Mouse (Mus musculus): Measurements from ENCODE around the gene Gm49337.
"Not testable (repeated sequence)": the region's sequence is repeated elsewhere in the genome, so short reads cannot be mapped to it uniquely, and the experiment has no call there.

The Gm49337 gene

DNA sequence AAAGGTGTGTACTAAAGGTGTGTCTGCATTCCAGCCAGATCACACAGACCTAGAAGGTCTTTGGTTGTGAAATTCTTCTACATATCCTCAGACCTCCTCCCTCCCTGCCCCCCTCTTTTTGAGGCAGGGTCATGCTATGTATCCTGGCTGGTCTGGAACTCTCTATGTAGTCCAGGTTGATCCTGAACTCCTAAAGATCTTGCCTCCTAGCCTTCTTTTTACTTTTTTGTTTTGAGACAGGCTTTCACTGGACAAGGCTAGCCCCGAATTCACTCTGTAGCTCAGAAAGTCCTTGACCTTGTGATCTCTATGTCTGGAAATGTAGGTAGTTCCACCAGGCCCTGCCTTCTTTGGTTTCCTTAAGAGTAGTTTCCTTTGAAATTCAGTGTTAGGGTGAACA is 35.7 kb downstream of the Gm49337 start:
- no peak for DNase-seq (ENCODE audit: low spot score in 2 of 2)

- no peak for DNase-seq (ENCODE audit: low spot score in 2 of 2)
Measured at GRCm38 (mm10) chr4:116215895-116216605, 42.9 kb downstream of the Gm49337 start.

GRCm38 (mm10) chr4:116217046-116217445 is 43.9 kb downstream of the Gm49337 start:
- DNase-seq (ENCODE audit: low spot score in 2 of 2): no peak

DNA sequence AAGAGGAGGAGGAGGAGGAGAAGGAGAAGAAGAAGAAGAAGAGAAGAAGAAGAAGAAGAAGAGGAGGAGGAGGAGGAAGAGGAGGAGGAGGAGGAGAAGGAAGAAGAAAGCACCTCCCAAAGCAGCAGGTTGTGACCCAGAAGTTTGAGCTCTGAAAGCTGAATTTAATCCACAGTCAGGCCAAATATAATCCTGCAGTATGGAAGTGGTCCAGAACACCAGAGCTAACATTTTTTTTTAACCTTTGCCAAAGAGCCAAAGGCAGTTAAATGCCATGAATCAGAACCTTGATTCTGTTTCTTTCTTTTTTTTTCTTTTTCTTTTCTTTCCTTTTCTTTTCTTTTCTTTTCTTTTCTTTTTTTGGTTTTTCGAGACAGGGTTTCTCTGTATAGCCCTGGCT is 44.5 kb downstream of the Gm49337 start:
- DNase-seq (ENCODE audit: low spot score in 2 of 2): not testable (repeated sequence)

DNA sequence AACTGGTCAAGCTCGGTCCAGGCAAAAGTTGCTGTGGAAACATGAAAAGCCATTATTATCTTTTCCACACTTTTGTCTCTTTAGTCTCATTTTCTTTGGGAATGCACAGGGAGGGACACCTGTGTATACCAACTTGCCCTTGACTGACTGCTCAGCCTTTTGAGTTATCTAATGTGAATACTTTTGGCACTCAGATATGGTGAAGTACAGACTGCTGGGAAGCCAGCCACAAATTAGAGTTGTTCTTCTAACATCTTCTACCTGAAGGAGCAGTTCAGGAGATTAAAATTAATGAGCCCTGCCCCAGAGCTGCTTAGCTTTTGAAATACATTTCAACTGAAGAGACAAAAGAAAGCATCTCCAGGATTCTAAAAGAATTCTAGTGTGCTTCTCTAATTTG is 45.9 kb downstream of the Gm49337 start:
- DNase-seq (ENCODE audit: low spot score in 2 of 2): no peak

DNA sequence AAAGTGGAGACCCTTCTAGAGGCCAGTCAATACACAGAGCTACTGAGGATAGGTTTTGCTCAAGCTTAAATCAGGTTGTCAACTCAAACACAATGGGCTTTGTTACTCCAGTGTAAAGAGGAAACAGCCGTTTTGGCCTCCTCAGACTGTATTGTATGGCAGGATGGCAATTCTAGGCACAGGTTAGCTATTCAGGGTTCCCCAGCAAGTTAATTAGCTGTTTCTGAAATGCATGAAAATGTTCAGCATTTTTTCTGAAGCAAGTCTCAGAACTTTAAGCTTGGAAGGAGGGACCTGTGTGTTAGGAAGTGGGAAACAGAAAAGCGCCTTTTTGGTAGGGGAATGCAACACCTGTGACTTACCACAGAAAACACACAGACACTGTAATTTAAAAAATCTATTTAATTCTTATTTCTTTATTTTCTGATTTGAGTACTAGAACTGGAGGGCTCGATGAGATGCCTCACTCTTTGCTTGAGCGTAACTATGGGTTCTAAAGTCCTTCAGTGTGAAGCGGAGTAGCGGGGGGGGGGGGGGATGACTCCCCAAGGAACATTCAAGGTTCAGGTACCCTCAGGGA is 47.0 kb downstream of the Gm49337 start:
- DNase-seq (ENCODE audit: low spot score in 2 of 2): peak; percentile 18 to 36

DNA sequence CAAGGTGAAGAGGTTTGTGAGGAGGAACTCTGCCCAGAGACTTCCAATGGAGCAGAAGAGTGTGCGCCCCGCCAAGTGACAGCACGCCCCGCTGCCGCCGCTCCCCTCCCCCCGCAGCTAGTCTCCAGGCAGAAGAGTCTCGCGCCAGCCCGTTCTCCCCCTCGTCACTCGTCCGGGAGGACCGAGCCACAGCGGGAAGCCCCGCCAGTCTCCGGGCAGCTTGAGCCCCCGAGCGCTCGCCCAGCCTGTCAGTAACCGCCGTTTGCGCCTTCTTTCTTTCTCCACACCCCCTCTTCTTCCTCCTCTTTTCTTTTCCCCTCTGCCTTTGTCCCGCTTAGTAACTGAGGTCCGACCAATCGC is 47.6 kb downstream of the Gm49337 start:
- DNase-seq (ENCODE audit: low spot score in 2 of 2): no peak

- peak; percentile 98 for DNase-seq (ENCODE audit: low spot score in 2 of 2)
Measured at GRCm38 (mm10) chr4:116221140-116221851, 48.1 kb downstream of the Gm49337 start, which contains the start of gene Pik3r3. Gene Pik3r3, plus strand, starts transcription at chr4:116221618.

DNA sequence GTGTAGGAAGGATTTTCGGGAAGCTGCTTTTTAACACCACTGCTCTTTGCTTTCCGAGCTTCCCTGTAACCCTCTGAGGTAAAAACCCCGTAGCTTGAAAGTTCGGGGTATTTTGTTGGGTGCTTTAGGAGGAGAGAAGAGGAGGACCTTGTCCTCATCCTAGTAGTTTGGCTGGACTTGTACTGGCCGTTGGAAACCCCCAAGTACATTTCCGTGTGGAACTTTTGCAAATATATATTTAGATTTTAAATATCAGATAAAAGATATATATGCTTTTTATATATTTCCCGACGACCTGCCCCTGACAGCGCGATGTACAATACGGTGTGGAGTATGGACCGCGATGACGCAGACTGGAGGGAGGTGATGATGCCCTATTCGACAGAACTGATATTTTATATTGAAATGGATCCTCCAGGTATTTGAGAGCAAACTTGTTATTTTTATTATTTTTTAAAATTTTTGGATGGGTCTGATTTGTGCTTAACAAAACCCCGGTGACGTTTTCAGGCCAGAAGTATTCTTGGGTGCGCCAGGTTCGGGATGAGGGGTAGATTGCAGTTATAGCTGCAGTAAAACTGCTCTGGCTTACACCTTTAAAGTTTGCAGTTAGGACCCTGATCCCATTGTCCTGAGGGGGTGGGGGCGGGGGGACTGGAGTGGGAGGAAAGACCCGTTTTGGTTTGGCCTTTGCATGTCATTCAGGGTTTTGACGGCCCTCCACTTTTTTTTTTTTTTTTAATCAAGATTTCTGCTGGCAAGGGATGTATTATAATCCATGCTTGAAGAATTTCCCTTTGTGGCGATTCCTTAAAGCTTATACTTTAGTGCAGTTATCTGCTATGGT is 49.0 kb downstream of the Gm49337 start:
- DNase-seq (ENCODE audit: low spot score in 2 of 2): peak; percentile 17 to 21

DNA sequence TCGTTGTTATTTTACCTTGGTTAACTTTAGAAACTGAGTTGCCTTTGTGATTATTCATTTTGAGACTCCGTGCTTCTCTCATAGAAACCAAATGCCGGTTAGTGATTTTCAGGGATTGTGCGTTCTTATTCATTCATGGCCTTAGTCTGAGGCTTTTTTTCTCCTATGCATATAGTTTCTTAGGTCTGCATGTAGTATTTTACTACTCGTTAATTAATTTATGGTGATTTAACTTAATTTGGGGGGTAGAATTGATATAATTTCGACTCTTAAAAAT is 49.6 kb downstream of the Gm49337 start:
- DNase-seq (ENCODE audit: low spot score in 2 of 2): no peak

- no peak for DNase-seq (ENCODE audit: low spot score in 2 of 2)
Measured at GRCm38 (mm10) chr4:116243377-116243776, 70.2 kb downstream of the Gm49337 start.

DNA sequence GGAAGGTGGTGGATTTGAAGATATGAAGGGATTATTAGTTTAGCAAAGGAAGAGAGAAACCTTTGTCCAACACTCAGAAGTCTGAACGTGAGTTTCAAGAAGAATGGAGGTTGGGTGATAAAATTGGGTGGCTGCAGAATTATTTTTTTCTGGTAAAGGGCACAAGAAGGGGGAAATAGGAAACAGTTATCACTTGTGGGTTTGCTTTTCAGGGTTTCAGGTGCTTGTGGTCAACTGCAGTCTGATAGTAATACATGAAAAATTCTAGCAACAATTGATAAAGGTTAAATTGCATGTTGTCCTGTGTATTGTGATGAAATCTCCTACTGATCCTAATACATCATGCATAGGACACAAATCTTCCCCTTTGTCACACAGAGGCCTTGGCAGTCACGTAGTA is 71.1 kb downstream of the Gm49337 start:
- no peak for DNase-seq (ENCODE audit: low spot score in 2 of 2)

DNA sequence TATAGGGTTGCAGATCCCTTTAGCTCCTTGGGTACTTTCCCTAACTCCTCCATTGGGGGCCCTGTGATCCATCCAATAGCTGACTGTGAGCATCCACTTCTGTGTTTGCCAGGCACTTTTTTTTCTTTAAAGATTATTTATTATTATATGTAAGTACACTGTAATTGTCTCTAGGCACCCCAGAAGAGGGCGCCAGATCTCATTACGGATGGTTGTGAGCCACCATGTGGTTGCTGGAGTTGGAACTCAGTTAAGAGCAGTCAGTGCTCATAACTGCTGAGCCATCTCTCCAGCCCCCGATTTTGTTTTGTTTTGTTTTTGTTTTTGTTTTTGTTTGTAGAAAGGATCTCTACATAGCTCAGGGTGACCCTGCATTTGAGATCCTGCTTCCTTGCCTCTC is 72.7 kb downstream of the Gm49337 start:
- peak in 1 of 2 experiments; percentile 4 for DNase-seq (ENCODE audit: low spot score in 2 of 2)

DNA sequence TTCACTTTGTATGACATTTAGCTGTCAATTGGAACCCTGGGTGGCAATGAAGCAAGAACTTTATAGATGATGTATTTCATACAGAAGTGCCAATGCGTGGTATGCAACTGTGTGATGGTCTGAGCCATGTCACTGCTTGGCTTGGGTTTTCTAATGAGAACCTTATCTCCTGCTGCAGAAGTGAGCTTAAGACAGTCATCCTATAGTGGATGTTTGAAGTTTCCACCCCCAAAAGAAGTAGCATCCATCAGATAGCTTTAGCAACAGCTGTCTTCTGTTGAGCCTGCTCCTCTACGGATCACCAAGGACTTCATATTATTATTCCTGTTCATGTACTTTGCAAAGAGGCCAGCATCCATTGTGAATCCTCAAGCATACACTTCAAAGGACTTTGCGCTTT is 76.8 kb downstream of the Gm49337 start:
- DNase-seq (ENCODE audit: low spot score in 2 of 2): no peak

- no peak for DNase-seq (ENCODE audit: low spot score in 2 of 2)
Measured at GRCm38 (mm10) chr4:116268220-116268619, 95.0 kb downstream of the Gm49337 start.

DNA sequence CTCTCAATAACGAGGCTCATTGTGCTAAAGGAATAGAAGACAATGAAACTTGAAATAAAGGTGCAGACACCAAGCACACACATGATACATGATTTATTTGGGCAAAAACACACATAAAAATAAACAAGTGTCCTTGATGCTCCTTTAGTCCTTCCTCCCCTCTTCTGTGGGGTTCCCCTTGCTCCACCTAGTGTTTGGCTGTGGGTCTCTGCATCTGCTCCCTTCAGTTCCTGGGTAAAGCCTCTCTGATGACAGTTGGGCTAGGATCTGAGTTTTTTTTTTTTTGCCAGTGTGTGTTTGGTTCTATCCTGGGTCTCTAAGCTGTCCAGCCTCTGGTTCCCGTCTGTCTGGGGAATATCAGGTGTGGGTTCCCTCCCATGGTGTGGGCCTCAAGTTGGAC is 109.0 kb downstream of the Gm49337 start:
- no peak for DNase-seq (ENCODE audit: low spot score in 2 of 2)

DNA sequence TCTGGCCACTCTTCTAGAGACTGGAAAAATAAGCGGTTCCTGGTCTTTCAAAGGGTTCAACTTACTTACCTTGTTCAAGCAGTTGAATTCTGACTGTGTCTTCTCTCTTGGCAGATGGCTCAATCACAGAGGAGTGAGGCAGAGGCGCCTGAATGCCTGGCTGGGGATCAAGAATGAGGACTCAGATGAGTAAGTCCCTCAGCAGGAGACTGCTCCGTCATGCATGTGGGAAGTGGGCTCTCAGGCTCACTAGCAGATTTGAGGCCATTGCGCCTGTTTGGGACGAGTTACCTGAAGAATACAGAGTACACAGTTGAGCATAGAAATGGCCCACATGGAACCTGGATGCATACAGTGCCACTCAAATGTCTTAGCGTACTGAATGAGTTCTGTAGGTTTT is 118.4 kb downstream of the Gm49337 start:
- no peak for DNase-seq (ENCODE audit: low spot score in 2 of 2)

DNA sequence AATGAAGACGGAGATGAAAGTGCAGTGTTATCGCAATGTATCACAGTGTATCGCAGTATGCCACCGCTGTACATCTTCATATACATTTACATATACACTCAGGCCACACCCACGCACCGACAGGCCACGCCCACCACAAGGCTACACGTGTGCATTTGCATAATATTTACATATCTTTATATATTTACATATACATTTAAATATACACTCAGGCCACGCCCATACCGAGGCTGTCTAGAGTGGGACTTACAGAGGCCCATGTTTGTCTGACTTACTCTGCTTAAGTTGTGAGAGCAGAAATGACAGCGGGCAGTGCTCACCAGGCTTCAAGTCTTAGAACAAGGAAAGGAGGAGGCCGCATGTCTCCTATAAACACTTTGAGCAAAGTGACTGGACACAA is 120.1 kb downstream of the Gm49337 start:
- DNase-seq (ENCODE audit: low spot score in 2 of 2): no peak

DNA sequence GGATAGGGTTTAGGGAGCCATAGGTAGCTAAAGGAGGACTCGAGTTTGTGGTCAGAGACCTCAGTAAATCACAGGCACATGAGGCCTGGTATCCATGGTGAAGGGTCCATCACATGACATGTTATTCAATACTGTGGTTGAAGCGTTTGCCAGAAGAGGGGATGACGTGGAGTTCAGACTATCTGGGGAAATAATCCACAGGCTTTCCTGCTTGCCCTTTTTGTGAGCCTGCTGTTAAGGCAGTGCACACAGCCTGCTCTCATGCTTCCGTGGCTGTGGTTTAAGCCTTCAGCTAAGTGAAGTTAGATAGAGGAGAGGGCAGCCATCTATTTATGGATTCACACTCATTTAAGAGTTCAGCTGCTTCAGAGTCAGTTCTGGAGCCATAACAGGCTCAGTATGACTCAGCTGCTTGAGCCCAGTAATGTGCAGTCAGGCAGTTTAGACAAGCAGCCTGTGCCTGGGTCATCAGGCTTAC is 127.7 kb downstream of the Gm49337 start:
- peak; percentile 45 to 47 for DNase-seq (ENCODE audit: low spot score in 2 of 2)

DNA sequence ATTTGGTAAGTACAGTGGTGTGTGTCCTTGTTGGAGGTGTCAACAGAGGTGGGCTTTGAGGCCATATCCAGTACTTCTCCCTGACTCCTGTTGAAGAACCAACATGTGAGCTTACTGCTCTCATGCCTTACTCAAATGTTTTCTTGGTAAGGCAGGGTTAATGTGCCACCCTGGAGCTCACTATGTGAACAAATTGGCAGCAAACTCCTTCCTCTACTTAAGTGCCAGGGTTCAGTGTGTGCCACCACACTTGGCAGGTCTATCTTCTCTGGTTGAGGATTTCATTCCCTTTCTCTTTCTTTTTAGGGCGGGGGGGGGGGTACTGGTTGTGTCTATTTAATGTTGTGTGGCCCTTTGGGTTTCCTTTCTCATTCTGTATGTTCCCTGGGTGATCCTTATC is 131.4 kb downstream of the Gm49337 start:
- DNase-seq (ENCODE audit: low spot score in 2 of 2): no peak

- no peak for DNase-seq (ENCODE audit: low spot score in 2 of 2)
Measured at GRCm38 (mm10) chr4:116317575-116317974, 144.4 kb downstream of the Gm49337 start.

- DNase-seq (ENCODE audit: low spot score in 2 of 2): peak; percentile 62 to 68
Measured at GRCm38 (mm10) chr4:116322127-116322526, 148.9 kb downstream of the Gm49337 start.
